Mouse (Mus musculus) erythroblast, embryonic 14.5 days (primary cell): ENCODE results near the gene Eif4g2.

ENCODE experiments used
- GATA1 ChIP-seq: IDR thresholded peaks from 2 replicates; pipeline ENCODE4 v1.6.1; 2012; ENCODE audit warnings: low read length, inconsistent platforms, mixed read lengths
- TAL1 ChIP-seq: IDR thresholded peaks from 3 replicates; pipeline ENCODE4 v1.6.1; 2012; ENCODE audit warnings: low read length, inconsistent platforms, mixed read lengths

DNA sequence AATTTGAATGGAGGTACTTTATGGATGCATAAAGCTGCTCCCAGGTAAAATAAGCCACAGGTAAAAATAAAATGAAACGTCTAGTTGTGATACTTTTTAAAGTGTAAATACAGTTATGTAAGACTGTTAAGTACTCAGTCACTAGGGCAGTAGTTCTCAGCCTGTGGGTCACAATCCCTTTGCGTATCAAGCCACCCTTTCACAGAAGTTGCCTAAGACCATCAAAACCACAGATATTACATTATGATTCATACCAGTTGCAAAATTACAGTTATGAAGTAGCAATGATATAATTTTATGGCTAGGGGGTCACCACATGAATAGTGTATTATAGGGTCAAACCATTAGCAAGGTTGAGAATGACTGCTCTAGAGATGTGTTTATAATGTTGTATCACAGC lies 12.3 kb upstream of the Eif4g2 start:
- TF ChIP-seq TAL1 (no peak), GATA1 (no peak)
